Mouse (Mus musculus): ENCODE results near the gene Tex2. TPM values are rescaled to one million over a fixed set of nuclear protein-coding genes. Genes with fewer than 3 reads are reported as not detected.
"Not testable (repeated sequence)": the region's sequence is repeated elsewhere in the genome, so short reads cannot be mapped to it uniquely, and the experiment has no call there.

Gene Tex2
- polyA plus RNA-seq, 1 experiment, result 13.3 TPM

GRCm38 (mm10) chr11:106583801-106584200 is 29.4 kb downstream of the Tex2 start:
- TF ChIP-seq CTCF (IDR thresholded peaks at IDR 0.05; ENCODE audit: borderline replicate concordance, insufficient read depth, low read length) (no peak), POLR2A (IDR thresholded peaks at IDR 0.05; ENCODE audit: low read depth, low read length) (no peak)
- Histone ChIP-seq H3K4me3 (ENCODE audit: insufficient read depth, low read length) (no peak overlapping the region), H3K4me1 (ENCODE audit: control insufficient read depth, insufficient read depth, low read length) (peaks cover 4% of the 10 kb centered on the region; the same call in 1 of the 2 replicates), H3K27ac (ENCODE audit: insufficient read depth, low read length) (no peak overlapping the region)

- no peak overlapping the region for H3K4me3 ChIP-seq (ENCODE audit: insufficient read depth, low read length)
- TF ChIP-seq CTCF (IDR thresholded peaks at IDR 0.05; ENCODE audit: borderline replicate concordance, insufficient read depth, low read length) (no peak), POLR2A (IDR thresholded peaks at IDR 0.05; ENCODE audit: low read depth, low read length) (no peak)
- H3K27ac ChIP-seq (ENCODE audit: insufficient read depth, low read length), result no peak overlapping the region
- H3K4me1 ChIP-seq (ENCODE audit: control insufficient read depth, insufficient read depth, low read length), result no peaks in the 10 kb centered on the region
Observed at GRCm38 (mm10) chr11:106581357-106581756, 31.9 kb downstream of the Tex2 start.

GRCm38 (mm10) chr11:106580468-106580867 is 32.8 kb downstream of the Tex2 start:
- no peak overlapping the region for H3K27ac ChIP-seq (ENCODE audit: insufficient read depth, low read length)
- H3K4me1 ChIP-seq (ENCODE audit: control insufficient read depth, insufficient read depth, low read length), result no peaks in the 10 kb centered on the region
- TF ChIP-seq CTCF (IDR thresholded peaks at IDR 0.05; ENCODE audit: borderline replicate concordance, insufficient read depth, low read length) (no peak), POLR2A (IDR thresholded peaks at IDR 0.05; ENCODE audit: low read depth, low read length) (no peak)
- H3K4me3 ChIP-seq (ENCODE audit: insufficient read depth, low read length), result no peak overlapping the region

- H3K4me1 ChIP-seq (ENCODE audit: control insufficient read depth, insufficient read depth, low read length), result no peaks in the 10 kb centered on the region
- TF ChIP-seq POLR2A (IDR thresholded peaks at IDR 0.05; ENCODE audit: low read depth, low read length) (no peak), CTCF (IDR thresholded peaks at IDR 0.05; ENCODE audit: borderline replicate concordance, insufficient read depth, low read length) (no peak)
- no peak overlapping the region for H3K4me3 ChIP-seq (ENCODE audit: insufficient read depth, low read length)
- no peak overlapping the region for H3K27ac ChIP-seq (ENCODE audit: insufficient read depth, low read length)
Observed at GRCm38 (mm10) chr11:106579957-106580356, 33.3 kb downstream of the Tex2 start.

- TF ChIP-seq CTCF (IDR thresholded peaks at IDR 0.05; ENCODE audit: borderline replicate concordance, insufficient read depth, low read length) (no peak), POLR2A (IDR thresholded peaks at IDR 0.05; ENCODE audit: low read depth, low read length) (no peak)
- Histone ChIP-seq H3K4me3 (ENCODE audit: insufficient read depth, low read length) (no peak overlapping the region), H3K4me1 (ENCODE audit: control insufficient read depth, insufficient read depth, low read length) (peaks cover 3% of the 10 kb centered on the region; the same call in 1 of the 2 replicates), H3K27ac (ENCODE audit: insufficient read depth, low read length) (no peak overlapping the region)
Observed at GRCm38 (mm10) chr11:106579146-106579545, 34.1 kb downstream of the Tex2 start.

- peaks cover 10% of the 10 kb centered on the region for H3K4me1 ChIP-seq (ENCODE audit: control insufficient read depth, insufficient read depth, low read length)
- not testable (repeated sequence) for H3K4me3 ChIP-seq (ENCODE audit: insufficient read depth, low read length); H3K27ac ChIP-seq (ENCODE audit: insufficient read depth, low read length)
Observed at GRCm38 (mm10) chr11:106577624-106578355, 35.4 kb downstream of the Tex2 start.

GRCm38 (mm10) chr11:106574456-106574855 is 38.8 kb downstream of the Tex2 start:
- no peak overlapping the region for H3K27ac ChIP-seq (ENCODE audit: insufficient read depth, low read length)

GRCm38 (mm10) chr11:106573476-106574240 is 39.6 kb downstream of the Tex2 start:
- no peak overlapping the region for H3K27ac ChIP-seq (ENCODE audit: insufficient read depth, low read length)
- TF ChIP-seq POLR2A (IDR thresholded peaks at IDR 0.05; ENCODE audit: low read depth, low read length), result no peak
- TF ChIP-seq CTCF (IDR thresholded peaks at IDR 0.05; ENCODE audit: borderline replicate concordance, insufficient read depth, low read length), result no peak

More at GRCm38 (mm10) chr11:106574456-106574855, 38.8 kb downstream of the Tex2 start:
- TF ChIP-seq CTCF (IDR thresholded peaks at IDR 0.05; ENCODE audit: borderline replicate concordance, insufficient read depth, low read length) (no peak), POLR2A (IDR thresholded peaks at IDR 0.05; ENCODE audit: low read depth, low read length) (no peak)
- Histone ChIP-seq H3K4me3 (ENCODE audit: insufficient read depth, low read length) (no peak overlapping the region), H3K4me1 (ENCODE audit: control insufficient read depth, insufficient read depth, low read length) (peaks cover 19% of the 10 kb centered on the region)

GRCm38 (mm10) chr11:106572958-106573357 is 40.3 kb downstream of the Tex2 start:
- TF ChIP-seq CTCF (IDR thresholded peaks at IDR 0.05; ENCODE audit: borderline replicate concordance, insufficient read depth, low read length), result no peak
- Histone ChIP-seq H3K4me1 (ENCODE audit: control insufficient read depth, insufficient read depth, low read length) (peaks cover 19% of the 10 kb centered on the region), H3K27ac (ENCODE audit: insufficient read depth, low read length) (no peak overlapping the region), H3K4me3 (ENCODE audit: insufficient read depth, low read length) (no peak overlapping the region)

More at GRCm38 (mm10) chr11:106573476-106574240, 39.6 kb downstream of the Tex2 start:
- Histone ChIP-seq H3K4me1 (ENCODE audit: control insufficient read depth, insufficient read depth, low read length) (peaks cover 19% of the 10 kb centered on the region), H3K4me3 (ENCODE audit: insufficient read depth, low read length) (no peak overlapping the region)

Measured in embryonic fibroblast, embryonic 13.5 days (primary cell).